Mouse (Mus musculus) embryonic facial prominence, embryonic 14.5 days (tissue): ENCODE data around the gene Mpp4. TPM values are rescaled to one million over a fixed set of nuclear protein-coding genes. Genes with fewer than 3 reads are reported as not detected.

ENCODE experiments used
- polyA plus RNA-seq: library from polyadenylated mRNA; unstranded; fragments of >200 nt; fragmentation: Nextera tagmentation; extraction: Ambion mirVana; gene quantifications from 2 replicates; pipeline ENCODE4 v1.2.1, GENCODE M21; 2014

Mpp4 gene
- polyA plus RNA-seq, 1 experiment from 2014 or later = 0.26 TPM

Other genes starting within 250 kb of the Mpp4 start
- 12.7 and 13.4 TPM in 2 replicates for gene Trak2, start 190.0 kb downstream of the Mpp4 start, polyA plus RNA-seq
- 32.3 and 32.5 TPM in 2 replicates for gene Stradb, start 189.9 kb downstream of the Mpp4 start, polyA plus RNA-seq
- 2.9 TPM in 1 of 2 replicates, not detected in the other for gene C2cd6, start 68.5 kb downstream of the Mpp4 start, polyA plus RNA-seq
- 20.1 and 29.9 TPM in 2 replicates for gene Tmem237, start 43.0 kb downstream of the Mpp4 start, polyA plus RNA-seq
- gene Als2, start 73.8 kb upstream of the Mpp4 start, polyA plus RNA-seq = 8.6 and 9.3 TPM in 2 replicates
- 1.3 and 1.4 TPM in 2 replicates for gene Cdk15, start 93.5 kb upstream of the Mpp4 start, polyA plus RNA-seq